Mouse (Mus musculus) megakaryocyte, adult 5-6 weeks (primary cell): ENCODE results near the gene Ubr4. TPM values are rescaled to one million over a fixed set of nuclear protein-coding genes. Genes with fewer than 3 reads are reported as not detected.

Experiments
- ATAC-seq: 2 replicates; pipeline ENCODE4 v1.8.0; 2016; ENCODE audit warnings: mild to moderate bottlenecking, inconsistent platforms; ENCODE audit not compliant: poor library complexity, severe bottlenecking
- total RNA-seq, 2 experiments: library from RNA; stranded (forward) in 1 of 2; stranded (reverse) in 1 of 2; fragments of 153-499, 151-499 nt in 1 of 2; fragments of 221-1000, 200-1000 nt in 1 of 2; gene quantifications; 2 replicates each; pipeline versions ENCODE4 v1.2.3 to v1.2.4; 2015 to 2017

Ubr4 gene
- total RNA-seq, 2 experiments from 2014 or later, result 49.1 to 59.0 TPM

DNA sequence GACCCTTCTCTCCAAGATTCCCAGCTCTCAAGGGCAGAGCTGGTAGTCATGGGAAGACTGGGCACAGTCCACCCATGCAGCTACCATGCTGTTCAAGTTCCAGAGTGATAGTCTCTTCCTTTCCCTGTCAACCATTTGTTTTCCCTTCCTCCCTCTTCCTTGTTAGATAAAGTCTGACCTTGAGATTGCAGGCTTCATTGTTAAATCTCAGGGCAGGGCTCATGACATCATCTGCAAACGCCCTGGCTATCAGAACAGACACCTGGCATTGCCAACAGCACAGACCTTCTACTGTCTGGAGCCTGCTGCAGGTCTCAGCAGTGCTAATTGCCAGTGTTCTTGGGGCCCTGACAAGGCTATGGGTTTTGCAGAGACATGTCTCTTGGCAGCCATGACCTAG lies 129.0 kb downstream of the Ubr4 start:
- no peak for ATAC-seq

DNA sequence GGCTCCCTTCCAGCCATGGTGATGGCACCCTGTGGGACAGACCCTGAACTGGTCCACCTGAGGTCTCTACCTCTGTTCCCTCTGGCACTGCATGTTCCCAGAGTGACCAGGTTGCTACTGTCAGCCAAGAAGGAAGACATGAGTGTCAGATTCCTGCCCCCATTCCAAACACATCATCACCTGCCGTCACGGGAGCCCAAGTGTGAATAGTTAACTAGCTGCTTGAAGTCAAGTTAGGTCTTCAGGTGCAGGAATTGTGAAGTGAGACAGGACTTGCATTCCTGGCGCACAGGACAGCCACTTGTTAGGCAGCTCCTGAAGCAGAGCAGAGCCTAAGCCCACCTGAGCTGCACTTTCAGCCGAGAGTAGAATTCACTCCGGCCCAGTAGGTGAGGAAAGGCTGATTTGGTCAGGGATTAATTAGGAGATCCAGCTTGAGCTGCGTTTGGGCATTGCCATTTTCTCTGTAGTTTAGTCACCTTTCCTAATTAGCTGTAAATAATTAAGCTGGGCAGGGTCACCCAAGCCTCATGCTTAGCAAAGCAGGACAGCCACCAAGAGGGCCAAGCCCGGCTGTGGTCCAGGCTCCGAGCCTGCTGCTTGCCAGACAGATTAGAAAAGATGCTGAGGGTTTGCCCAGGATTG lies 131.2 kb downstream of the Ubr4 start:
- no peak for ATAC-seq

GRCm38 (mm10) chr4:139484496-139484895 lies 132.1 kb downstream of the Ubr4 start:
- no peak for ATAC-seq

- no peak for ATAC-seq
These were observed 134.7 kb downstream of the Ubr4 start for GRCm38 (mm10) chr4:139487085-139487484.

DNA sequence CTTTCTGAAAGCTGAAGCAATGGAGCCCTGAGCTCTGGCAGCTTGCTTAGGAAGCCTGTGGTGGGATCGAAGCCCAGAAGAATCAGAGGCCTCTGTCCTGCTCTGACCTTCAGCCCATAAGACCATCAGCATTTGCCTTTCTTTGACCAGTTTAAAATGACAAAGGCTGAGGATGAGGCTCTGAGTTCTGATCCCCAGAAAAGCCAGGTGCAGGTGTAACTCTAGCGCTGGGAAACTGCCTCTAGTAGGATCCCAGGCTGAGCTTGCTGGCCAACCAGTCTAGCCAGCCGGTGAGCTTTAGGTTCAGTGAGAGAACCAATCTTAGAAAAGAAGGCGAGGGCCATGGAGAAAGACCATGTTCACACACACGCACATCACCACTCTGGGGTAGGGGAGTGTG lies 135.9 kb downstream of the Ubr4 start:
- no peak for ATAC-seq

- no peak for ATAC-seq
These were observed 137.5 kb downstream of the Ubr4 start for GRCm38 (mm10) chr4:139489946-139490345.

- ATAC-seq, result no peak
These were observed 138.1 kb downstream of the Ubr4 start for GRCm38 (mm10) chr4:139490413-139491055.

GRCm38 (mm10) chr4:139491541-139492170 lies 139.2 kb downstream of the Ubr4 start:
- no peak for ATAC-seq

- no peak for ATAC-seq
These were observed 139.9 kb downstream of the Ubr4 start for GRCm38 (mm10) chr4:139492258-139492833.

GRCm38 (mm10) chr4:139493227-139494025 lies 141.0 kb downstream of the Ubr4 start:
- ATAC-seq, result peak; percentile 93

GRCm38 (mm10) chr4:139500814-139501213 lies 148.4 kb downstream of the Ubr4 start:
- no peak for ATAC-seq

DNA sequence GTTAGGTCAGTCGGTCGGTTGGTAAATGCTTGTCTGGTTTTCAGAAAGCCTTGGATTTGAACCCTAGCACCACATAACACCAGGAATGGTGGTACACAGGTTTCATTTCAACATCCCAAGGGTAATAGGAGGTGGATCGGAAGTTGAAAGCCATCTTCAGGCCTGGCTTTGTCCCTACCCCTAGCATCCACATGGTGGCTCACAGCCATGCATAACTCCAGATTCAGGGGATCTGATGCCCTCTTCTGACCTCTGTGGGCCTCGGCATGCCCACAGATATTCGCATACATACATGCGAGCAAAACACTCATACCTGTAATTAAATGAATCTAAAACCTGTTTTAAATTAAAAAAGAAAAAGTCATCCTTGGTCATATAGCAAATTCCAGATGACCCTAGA lies 149.3 kb downstream of the Ubr4 start:
- no peak for ATAC-seq

GRCm38 (mm10) chr4:139503919-139504318 lies 151.5 kb downstream of the Ubr4 start:
- ATAC-seq, result peak; percentile 90

DNA sequence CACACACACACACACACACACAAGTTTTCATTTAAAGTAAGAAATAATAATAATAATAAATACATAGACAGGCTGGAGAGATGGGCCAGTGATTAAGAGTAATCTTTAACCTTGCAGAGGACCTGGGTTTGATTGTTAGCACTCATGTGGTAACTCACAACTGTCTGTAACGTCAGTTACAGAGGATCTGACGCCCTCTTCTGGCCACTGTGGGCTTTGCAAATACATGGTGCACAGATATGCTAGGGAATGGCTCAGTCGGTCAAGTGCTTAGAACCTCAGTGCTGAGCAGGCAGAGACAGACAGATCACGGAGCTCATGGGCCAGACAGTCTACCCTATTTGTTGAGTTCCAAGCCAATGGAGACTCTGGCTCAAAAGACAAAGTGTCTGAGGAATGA lies 153.3 kb downstream of the Ubr4 start:
- ATAC-seq, result no peak

DNA sequence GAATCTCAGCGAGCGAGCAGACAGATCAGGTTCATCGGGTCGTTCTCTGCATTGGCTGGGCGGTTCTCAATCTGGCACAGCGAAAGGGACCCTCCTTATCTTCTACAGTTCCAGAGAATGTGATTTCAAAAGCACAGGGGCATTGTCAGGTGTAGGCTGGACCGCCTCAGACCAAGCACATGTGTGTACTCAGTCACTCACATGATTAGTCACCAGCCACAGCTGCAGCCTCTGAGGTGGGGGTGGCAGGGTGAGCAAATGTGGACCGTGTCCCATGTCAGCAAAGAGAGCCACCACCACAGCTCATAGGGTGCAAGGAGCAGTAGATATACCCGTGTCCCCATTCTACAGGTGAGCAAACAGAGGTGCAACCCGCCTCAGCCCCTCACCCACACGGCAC lies 154.3 kb downstream of the Ubr4 start:
- ATAC-seq, result no peak

GRCm38 (mm10) chr4:139509069-139509468 lies 156.7 kb downstream of the Ubr4 start:
- ATAC-seq, result no peak

- no peak for ATAC-seq
These were observed 159.1 kb downstream of the Ubr4 start for GRCm38 (mm10) chr4:139511557-139511956.

- no peak for ATAC-seq
These were observed 160.6 kb downstream of the Ubr4 start for GRCm38 (mm10) chr4:139512985-139513384.

DNA sequence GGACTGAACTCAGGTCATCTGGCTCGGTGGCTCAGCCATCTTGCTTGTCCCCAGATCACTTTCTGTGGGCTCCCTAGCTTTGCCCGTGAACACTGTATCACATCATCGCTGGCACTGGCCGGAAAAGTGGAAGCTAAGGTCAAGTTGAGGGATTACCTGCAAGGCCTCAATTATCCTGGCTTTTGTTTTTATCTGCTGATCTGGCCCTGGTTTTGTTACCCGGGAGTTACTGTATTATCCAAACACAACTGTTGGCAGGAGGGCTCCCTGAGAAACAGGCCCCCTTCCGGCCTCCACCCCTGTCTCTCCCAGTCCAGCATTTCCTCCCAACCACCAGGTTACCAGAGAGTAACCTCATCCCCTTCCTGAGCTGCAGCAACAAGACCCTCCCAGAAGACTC lies 166.8 kb downstream of the Ubr4 start:
- ATAC-seq, result no peak

DNA sequence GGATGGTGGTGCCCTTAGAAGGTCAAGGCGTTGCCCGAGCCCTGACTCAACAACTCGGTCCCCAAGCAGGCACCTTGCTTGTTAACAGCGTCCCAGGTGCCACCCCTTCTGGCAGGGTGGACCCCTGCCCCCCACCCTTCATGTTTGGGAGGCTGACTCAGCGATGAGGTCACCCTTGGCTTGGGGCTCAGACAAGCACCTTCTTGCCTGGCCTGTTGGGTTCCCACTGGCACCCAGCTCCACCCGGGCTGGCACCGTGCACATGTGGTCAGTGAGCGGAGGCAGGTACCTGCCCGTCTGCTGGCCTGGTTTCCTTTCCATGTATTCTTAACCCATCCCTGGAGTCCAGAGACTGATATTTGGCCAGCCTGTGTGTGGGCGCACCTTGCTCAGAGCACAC lies 169.5 kb downstream of the Ubr4 start:
- no peak for ATAC-seq

GRCm38 (mm10) chr4:139526475-139526874 lies 174.1 kb downstream of the Ubr4 start:
- no peak for ATAC-seq
